Mouse (Mus musculus): Measurements from ENCODE around the gene 4930467E23Rik.
A peak's percentile ranks its signal among the peaks of the same experiment; 100 is the strongest.
"Not testable (repeated sequence)": the region's sequence is repeated elsewhere in the genome, so short reads cannot be mapped to it uniquely, and the experiment has no call there.

4930467E23Rik gene

DNA sequence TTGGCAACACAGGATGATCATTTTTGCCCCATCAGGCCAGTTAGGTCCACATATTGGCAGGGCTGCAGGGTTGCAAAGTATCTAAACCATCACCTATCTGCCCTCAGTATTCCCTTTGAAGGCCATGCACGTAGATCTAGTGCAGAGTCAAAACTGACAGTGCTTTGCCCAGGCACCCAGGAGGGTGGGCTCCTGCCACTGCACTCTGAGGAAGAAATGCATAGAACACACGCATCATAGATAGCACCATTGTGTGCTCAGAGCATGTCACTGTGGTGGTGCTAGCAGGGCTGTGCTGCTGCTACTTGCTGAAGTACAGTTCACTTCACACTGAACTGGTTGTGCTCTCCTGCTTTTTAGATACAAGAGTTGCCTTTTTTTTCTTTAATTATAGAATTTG lies at the start of gene 4930467E23Rik:
Gene 4930467E23Rik, plus strand, starts transcription at position 301 of the 400 bp plus-strand sequence.
- DNase-seq, result not testable (repeated sequence)

DNA sequence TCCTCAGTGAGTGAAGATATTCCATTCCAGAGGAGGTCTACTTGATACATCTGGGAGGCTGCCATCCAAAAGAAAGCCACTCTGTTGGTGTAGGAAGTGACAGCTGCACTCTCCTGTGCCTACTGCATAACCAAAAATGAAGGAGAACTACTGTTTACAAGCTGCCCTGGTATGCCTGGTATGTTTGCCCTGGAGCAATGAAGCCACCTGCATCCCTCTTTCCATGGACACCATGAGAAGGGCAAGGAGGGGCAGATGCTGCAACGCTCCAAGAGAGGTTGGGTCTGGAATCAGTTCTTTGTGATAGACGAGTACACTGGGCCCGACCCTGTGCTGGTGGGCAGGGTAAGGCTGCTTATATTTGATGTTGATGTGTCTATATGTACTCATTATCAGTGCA lies 47.1 kb upstream of the 4930467E23Rik start:
- DNase-seq, result not testable (repeated sequence)

DNA sequence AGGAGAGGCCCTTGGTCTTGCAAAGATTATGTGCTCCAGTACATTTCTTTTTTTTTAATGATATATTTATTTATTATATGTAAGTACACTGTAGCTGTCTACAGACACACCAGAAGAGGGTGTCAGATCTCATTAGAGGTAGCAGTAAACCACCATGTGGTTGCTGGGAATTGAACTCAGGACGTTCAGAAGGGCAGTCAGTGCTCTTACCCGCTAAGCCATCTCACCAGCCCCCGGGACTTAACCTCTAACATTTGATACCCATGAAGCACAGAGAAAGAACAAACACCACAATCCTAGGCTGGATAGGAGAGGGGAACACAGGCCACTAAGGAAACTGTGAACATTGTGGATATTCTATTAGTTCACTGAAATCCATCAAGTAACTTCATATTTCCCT lies 43.9 kb upstream of the 4930467E23Rik start:
- DNase-seq, result not testable (repeated sequence)

DNA sequence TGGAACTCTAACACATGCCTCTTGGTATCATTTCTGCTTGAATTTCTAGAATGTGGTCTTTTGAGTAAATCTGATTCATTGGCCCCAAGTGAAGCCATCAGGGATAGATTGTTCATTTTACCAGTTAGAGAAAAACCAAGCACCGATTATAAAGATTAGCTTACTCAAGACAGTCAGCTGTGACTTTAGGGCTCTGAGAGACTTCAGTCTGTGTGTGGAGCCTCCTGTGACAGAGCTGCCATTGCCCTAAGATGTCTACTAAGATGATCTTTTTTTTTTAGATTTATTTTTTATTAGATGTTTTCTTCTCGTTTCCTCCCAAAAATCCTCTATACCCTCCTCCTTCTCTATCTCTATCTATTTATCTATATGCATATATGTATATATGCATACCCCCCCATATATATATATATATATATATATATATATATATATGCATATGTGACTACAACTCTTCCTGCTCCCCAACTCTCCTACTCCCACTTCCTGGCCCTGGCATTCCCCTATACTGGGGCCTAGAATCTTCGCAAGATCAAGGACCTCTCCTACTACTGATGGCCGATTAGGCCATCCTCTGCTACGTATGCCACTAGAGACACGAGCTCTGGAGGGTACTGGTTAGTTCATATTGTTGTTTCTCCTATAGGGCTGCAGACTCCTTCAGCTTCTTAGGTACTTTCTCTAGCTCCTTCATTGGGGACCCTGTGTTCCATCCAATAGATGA lies 40.4 kb upstream of the 4930467E23Rik start:
- DNase-seq, result not testable (repeated sequence)

DNA sequence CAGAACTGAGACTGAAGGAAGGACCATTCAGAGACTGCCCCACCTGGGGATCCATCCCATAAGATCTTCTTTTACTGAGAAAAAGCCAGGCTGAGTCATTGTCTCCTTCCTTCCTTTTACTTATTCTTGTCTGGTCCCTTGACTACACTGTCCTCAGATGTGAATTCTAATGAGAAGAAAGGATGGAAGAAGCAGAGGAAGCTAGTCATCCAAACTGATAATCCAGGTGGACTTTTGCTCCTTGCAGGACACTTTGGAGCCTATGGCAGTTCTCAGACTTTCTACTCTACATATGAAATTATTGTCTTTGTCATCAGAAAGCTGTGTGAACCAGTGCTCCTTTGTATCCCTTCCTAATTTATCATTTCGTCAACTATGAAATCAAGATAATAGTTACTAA lies 39.6 kb upstream of the 4930467E23Rik start:
- not testable (repeated sequence) for DNase-seq

DNA sequence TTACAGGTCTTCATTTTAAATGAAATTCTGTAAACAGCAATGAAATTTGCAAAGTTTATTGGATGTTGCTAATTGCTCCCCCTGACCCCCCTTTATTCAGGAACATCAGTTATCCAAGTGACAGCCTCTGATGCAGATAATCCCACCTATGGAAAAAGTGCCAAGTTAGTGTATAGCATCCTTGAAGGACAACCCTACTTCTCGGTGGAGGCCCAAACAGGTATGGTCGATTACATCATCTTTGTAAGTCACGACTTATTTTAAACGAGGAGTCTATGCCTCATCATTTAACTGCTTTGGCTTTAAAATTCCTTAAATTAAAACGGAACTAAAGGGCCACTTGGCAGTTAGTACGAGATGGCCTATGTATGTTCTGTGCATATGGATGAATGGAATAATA lies 38.0 kb upstream of the 4930467E23Rik start:
- DNase-seq, result not testable (repeated sequence)

DNA sequence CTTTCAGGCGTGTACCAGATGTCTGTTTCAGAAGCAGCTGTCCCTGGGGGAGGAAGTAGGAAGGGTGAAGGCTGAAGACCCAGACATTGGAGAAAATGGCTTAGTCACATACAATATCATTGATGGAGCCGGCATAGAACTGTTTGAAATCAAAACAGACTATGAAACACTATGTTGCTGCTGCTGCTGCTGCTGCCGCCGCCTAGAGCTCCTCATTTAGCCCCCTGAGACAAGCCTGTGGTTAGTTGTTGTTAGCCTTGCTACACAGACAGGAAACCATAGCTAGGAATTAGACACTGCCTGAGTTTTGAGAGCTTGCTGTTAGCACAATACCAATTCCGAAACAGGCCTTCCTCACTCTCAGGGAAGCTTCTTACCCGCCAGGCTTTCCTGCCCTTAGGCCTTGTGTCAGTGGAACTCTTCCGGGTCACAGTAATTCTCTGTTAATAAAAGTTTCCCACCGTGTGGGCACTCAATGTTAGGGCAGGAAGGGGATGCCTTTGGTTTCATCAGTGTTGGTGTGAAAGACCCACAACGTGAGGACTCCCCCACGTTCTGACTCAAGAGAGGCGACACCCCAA lies 31.8 kb upstream of the 4930467E23Rik start:
- DNase-seq, result not testable (repeated sequence)

DNA sequence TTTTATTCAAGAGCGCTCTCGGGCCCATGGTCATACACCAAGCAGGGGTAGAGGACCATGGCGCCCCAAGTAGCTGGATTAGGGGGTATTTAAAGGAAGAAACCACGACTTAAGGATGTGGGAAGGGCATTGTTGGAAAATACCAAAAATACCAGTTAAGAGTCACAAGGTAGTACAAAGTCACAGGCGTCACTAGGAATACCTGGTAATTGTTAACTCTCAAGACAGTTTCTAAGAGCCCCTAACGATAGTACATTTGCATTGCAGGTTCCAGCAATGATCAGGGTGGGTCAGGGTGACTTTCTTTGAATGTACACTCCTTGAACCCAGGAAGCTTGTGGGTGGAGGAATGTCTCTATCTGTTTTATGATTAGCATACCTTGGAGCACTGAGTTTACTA lies 31.3 kb upstream of the 4930467E23Rik start:
- DNase-seq, result not testable (repeated sequence)

DNA sequence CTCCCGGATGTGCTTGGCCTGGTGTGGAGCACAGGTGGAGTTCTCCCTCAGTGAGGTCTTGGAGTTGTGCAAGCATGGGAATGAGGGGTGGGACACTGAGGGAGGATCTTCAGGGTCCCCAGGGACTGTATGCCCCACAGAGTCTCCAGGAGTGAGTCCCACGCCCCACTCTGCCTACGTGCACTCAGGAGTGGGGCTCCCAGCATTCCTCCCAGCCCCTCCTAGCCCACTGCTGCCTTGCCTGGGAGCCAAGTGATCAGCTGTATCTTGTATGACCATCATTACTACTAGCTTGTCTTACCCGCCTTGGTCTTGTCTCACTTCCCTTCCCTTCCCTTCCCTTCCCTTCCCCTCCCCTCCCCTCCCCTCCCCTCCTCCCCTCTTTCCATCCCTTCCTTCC lies 30.7 kb upstream of the 4930467E23Rik start:
- peak; percentile 55 for DNase-seq

DNA sequence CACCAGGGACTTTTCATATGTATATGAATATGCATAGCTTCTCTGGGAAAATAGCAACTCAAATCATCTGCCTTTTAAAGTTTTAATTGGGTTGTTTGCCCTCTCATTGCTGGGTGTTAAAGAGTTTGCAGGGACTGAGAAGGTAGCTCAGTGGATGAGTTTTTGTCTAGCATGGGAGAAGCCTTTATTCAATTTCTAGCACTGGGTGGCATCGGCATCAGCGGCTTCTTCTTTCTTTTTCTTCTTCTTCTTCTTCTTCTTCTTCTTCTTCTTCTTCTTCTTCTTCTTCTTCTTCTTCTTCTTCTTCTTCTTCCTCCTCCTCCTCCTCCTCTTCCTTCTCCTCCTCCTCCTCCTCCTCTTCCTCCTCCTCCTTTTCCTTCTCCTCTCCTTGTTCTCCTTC lies 28.1 kb upstream of the 4930467E23Rik start:
- not testable (repeated sequence) for DNase-seq

DNA sequence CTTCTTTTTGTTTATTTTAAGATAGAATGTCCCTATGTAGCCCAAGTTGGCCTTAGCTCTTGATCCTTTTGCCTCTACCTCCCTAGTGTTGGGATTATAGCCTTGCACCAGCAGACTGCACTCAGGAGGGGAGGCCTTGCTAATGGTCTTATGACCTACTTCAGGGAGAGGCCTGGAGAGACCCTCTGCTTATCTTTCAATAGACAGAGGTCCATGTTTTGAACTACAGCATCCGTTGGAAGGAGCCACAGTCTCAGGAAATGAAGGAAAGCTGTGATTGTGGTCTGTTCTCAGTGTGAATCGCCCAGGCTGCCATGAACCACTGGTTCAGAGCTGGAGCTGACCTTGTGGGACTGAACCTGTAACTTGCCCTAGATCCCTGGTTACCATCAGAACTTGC lies 27.1 kb upstream of the 4930467E23Rik start:
- not testable (repeated sequence) for DNase-seq

DNA sequence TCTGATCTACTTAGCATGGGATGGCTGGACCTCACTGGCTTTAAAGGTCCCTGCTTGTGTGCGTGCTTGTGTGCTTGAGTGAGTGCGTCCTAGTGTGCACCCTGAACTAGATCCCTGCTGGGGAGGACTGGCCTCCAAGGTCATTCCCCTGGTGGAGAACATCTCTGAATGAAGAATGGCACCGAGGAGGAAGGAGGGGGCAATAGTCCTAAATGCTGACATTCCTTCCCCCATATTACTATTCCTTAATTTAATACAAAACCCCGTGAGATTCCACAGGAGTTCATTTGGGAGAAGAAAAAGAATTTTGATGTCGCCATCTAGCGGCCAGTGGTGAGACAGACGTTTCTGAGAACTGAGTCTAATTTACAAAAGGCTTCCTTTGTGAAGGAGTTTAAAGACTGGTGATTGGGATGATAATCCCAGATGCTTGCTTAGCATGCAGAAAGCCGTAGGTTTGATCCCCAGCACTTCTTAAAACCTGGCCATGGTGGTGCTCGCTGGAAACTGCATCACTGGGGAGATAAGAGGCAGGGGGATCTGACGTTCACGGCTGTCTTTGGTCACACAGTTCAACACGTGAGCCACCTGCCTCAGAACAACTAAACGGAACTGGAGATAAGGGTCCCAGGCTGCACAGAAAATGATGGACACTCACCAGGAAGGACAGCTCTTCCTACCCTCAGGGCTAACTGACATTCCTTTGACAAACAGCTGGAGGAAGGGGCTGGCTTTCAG lies 26.2 kb upstream of the 4930467E23Rik start:
- DNase-seq, result peak; percentile 90

DNA sequence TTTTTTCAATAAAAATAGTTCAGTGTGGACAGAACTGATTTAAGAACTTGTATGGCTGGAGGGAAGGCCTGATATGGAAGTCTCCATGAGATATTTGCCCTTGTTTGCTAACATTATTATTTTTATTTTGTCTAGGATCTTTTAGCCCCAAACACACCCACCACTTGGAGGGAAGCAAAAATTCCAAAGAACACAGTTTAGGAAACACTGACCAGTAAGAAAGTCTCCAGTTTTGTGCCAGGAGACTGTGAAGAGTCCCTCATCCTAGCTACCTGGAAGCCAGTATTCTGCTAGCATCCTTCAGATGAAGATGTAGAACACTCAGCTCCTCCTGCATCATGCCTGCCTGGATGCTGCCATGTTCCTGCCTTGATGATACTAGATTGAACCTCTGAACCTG lies 25.5 kb upstream of the 4930467E23Rik start:
- DNase-seq, result not testable (repeated sequence)

DNA sequence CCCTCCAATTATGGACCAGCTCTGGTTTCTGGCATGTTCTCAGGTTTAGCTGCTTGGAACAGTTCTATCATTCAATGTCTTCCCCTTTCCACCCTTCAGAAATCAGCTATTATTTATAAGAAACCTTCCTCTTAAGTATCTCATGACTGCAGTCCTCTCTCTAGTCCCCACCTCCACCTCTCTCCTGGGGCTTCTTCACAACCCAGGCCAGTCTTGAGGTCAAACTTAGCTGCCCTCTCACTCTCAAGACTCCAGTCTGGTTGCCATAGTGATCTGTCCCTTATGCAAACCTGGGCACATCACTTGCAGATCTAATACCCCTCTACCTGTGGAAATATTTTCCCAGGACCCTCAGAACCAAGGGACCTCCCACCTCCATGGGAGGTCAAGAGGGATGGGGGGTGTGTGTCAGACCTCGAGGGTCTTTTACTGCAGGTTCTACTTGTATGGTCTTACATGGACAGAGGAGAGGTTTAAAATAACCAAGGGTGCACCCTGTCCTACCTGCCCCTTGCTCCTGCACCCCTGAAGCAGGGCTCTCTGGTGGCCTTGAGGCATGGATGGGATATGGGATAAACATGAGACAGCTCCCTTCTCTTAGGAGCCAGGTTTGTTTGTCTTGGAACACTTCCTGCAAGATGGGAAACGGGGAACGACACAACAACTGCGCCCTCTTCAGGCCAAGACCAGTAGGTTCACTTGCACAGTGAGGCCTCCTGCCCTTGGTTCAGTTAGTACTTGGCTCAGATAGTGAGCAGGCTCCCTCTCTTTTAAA lies 24.7 kb upstream of the 4930467E23Rik start:
- peak; percentile 51 for DNase-seq

DNA sequence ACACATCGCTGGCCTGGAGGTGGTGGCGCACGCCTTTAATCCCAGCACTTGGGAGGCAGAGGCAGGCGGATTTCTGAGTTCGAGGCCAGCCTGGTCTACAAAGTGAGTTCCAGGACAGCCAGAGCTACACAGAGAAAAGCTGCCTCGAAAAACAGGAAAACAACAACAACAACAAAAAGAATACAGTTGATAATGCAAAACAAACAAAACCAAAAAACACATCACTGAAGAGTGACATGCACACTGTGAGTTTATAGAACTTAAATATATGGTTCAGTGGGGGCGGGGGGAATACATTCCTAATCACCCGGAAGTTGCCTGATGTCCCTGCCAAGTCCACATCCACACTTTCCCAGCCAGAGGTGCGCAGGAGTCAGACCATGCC lies 24.2 kb upstream of the 4930467E23Rik start:
- DNase-seq, result not testable (repeated sequence)

DNA sequence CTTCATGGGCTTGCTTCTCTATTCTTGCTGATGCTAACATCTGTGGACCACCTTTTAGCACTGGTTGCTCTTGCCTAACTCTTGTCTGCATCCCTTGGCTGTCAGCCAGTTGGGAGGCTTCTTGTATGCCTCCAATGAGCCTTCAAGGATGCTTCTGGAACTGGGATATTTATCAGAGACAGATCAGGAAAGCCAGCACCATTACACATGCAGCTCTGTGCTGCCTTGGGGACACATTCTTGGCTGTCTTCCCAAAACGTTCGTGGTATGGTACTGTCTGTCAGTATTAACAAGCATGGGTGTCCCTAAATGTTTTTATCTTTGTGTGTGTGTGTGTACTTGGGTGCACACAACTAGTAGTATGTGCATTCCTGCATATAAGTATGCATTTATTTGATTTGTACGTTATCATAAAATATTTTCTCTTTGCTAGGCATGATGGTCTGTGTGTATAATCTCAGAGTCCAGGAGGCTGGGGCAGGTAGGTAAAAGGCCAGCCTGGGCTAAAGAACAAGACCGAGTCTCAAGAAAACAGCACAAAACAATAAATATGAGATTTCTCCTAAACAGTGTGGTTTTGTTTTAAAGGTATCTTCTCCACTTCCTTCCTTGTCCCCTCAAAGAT lies 23.2 kb upstream of the 4930467E23Rik start:
- not testable (repeated sequence) for DNase-seq

DNA sequence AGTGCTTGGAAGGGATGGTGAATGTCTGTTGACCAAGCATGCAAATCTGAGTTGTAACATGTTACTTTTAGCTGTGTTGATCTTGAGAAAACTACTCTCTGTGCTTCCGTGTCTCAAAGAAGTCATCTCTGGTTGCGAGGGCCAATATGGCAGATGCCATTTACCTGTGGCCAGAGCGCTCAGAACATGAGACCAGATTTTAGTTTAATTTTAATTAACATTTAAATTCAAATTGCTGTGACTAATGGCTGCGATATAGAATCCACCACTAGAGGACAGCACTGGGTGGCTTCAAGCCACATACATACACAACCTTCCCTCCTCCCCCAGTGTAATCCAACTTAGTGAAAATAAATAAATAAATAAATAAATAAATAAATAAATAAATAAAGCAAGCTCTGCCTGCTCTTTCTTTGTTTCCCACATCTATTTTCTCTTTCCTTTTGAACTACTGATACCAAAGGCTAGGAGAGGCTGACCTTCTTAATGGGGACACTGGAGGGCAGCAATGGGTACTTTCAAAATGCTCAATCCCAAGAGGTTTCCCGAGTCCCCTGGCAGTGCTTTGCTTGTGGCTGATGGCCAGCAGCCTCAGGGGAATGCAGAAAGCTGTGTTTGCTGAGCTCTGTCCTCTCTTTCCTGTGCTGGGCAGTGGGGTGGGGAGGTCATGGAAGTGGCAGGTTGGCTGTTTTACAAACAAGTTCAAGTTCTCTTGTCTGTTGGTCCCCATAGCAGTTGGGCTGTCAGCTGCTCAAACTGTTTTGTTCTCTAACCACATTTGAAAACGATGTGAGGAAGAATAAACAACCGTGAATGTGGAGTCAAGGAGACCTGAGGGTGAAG lies 22.2 kb upstream of the 4930467E23Rik start:
- peak; percentile 88 for DNase-seq

DNA sequence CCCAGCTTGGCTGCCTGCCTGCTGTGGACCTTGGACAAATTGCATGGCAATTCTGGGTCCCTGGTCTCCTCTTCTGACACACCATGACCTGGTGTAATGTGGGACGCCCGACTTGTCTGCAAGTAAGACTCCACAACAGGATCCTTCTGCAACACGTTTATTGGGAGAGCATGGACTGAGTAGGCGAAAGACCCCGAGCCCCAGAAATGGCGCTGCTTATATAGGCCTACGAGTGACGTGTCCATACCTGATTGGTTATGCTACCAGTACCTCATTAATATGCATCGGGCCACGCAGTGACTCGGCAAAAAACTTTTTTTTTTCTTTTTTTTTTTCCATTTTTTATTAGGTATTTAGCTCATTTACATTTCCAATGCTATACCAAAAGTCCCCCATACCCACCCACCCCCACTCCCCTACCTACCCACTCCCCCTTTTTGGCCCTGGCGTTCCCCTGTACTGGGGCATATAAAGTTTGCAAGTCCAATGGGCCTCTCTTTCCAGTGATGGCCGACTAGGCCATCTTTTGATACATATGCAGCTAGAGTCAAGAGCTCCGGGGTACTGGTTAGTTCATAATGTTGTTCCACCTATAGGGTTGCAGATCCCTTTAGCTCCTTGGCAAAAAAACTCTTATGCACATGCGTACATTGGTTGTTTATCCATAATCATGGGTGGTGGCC lies 21.5 kb upstream of the 4930467E23Rik start:
- DNase-seq, result not testable (repeated sequence)

DNA sequence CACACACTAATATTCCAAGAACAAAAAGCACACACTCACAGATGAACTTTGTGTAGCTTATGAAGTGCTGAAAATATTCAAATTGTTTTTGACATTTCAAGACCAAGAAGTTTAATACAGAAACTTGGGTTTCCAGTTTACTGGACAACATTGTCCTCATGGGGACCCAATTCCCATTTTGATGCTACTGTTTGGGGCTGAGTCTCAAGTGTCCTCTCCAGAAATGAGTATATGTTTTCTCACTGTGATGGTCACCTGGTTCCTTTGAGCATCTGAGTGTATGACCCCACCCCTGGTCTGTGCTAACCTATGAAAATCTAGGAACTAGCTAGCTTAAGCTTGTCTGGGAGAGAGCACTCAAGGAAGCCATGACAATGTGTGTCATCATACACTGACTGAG lies 20.4 kb upstream of the 4930467E23Rik start:
- DNase-seq, result not testable (repeated sequence)

DNA sequence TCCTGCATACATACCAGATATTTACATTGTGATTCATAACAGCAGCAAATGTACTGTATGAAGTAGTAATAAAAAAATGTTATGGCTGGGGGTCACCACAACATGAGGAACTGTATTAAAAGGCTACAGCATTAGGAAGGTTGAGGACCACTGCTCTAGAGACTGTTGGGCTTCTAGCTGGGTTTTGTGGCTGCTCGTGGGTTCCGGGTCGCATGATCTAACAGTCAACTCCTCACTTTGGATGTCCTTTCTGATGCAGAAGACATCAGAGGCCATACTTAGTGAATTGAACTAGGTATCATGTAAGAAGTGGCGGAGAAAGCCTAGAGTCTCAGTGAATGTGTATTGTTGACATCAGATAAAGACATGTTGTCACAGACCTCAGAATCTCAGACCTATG lies 19.9 kb upstream of the 4930467E23Rik start:
- DNase-seq, result not testable (repeated sequence)
